ENCODE assay signal across 8 mouse cellular contexts in genomic region chr5:64378591-64379275, GRCm38 (mm10).
DNase-seq lines count a peak whose midpoint lies in the region; ATAC-seq lines count a peak whose summit lies in the region.

No protein-coding gene starts in this region.

- no peaks in the 10 kb centered on the region for H3K27me3 ChIP-seq in heart, embryonic 13.5 days (replicated peaks)
- H3K27me3 ChIP-seq in liver, embryonic 12.5 days (replicated peaks) = 0 out of 2 replicates have a peak, but pooled peaks cover 4% of the 10 kb centered on the region
- no peaks in the 10 kb centered on the region for H3K27me3 ChIP-seq in stomach, embryonic 16.5 days (ENCODE audit: control insufficient read depth, insufficient read depth, low read length)

- WGBS in heart, embryonic 13.5 days = 42% methylated on average over 13 of the region's 13 CpGs
- WGBS in liver, embryonic 12.5 days (ENCODE audit: insufficient replicate concordance) = 29% methylated on average over 13 of the region's 13 CpGs
- 24% methylated on average over 13 of the region's 13 CpGs for WGBS in stomach, embryonic 16.5 days

- H3K4me1 ChIP-seq in heart, embryonic 13.5 days = peaks cover 51% of the 10 kb centered on the region
- H3K4me1 ChIP-seq in liver, embryonic 12.5 days = peaks cover 64% of the 10 kb centered on the region
- H3K4me1 ChIP-seq in stomach, embryonic 16.5 days (ENCODE audit: control insufficient read depth, insufficient read depth, low read length) = peaks cover 32% of the 10 kb centered on the region

- H3K9ac ChIP-seq in heart, embryonic 13.5 days = no peak overlapping the region
- H3K9ac ChIP-seq in liver, embryonic 12.5 days = no peak overlapping the region
- peak overlapping the region; percentile 36; the same call in 1 of the 2 replicates for H3K9ac ChIP-seq in stomach, embryonic 16.5 days (ENCODE audit: low read length)

- no peaks in the 10 kb centered on the region for H3K36me3 ChIP-seq in heart, embryonic 13.5 days
- no peaks in the 10 kb centered on the region for H3K36me3 ChIP-seq in liver, embryonic 12.5 days
- H3K36me3 ChIP-seq in stomach, embryonic 16.5 days (ENCODE audit: control insufficient read depth, insufficient read depth, low read length) = no peaks in the 10 kb centered on the region

- ATAC-seq in heart, embryonic 13.5 days (ENCODE audit: extremely low read depth, insufficient number of reproducible peaks, low FRiP score, low TSS enrichment) = no peak
- ATAC-seq in liver, embryonic 12.5 days = peak; percentile 54; the same call in 1 of the 2 replicates
- peak; percentile 45; the same call in 1 of the 2 replicates for ATAC-seq in stomach, embryonic 16.5 days (ENCODE audit: insufficient read depth, low FRiP score)

- peak overlapping the region; percentile 10; the same call in 1 of the 2 replicates for H3K4me2 ChIP-seq in heart, embryonic 13.5 days
- H3K4me2 ChIP-seq in liver, embryonic 12.5 days = no peak overlapping the region
- H3K4me2 ChIP-seq in stomach, embryonic 16.5 days (ENCODE audit: low read depth, low read length) = peak overlapping the region; percentile 8; the same call in 1 of the 2 replicates

- no peak overlapping the region for H3K4me3 ChIP-seq in heart, embryonic 13.5 days
- no peak overlapping the region for H3K4me3 ChIP-seq in liver, embryonic 12.5 days
- no peak overlapping the region for H3K4me3 ChIP-seq in stomach, embryonic 16.5 days (replicated peaks; ENCODE audit: low read length)

- H3K27ac ChIP-seq in heart, embryonic 13.5 days (replicated peaks) = peak overlapping the region; percentile 77
- peak overlapping the region; percentile 57 for H3K27ac ChIP-seq in liver, embryonic 12.5 days
- peak overlapping the region; percentile 84 for H3K27ac ChIP-seq in stomach, embryonic 16.5 days (ENCODE audit: low read length)

- H3K9me3 ChIP-seq in heart, embryonic 13.5 days = no peaks in the 10 kb centered on the region
- H3K9me3 ChIP-seq in liver, embryonic 12.5 days (replicated peaks) = no peaks in the 10 kb centered on the region
- H3K9me3 ChIP-seq in stomach, embryonic 16.5 days (replicated peaks; ENCODE audit: control insufficient read depth, low read length) = no peaks in the 10 kb centered on the region

- peak; percentile 31 for DNase-seq in gastrocnemius, postnatal 25 days
- no peak for DNase-seq in gastrocnemius, postnatal 10 days
- peak; percentile 56 for DNase-seq in ES-CJ7 (ENCODE audit: low read depth, low spot score)
- DNase-seq in retina, embryonic 14.5 days (ENCODE audit: low spot score) = no peak
- DNase-seq in cerebellum, postnatal 4 days (ENCODE audit: low spot score in 2 of 2) = no peak

Comparison
In these comparisons a context has a peak if more than half of its experiments do, and no peak if none do; other contexts are left out.
1. DNase-seq: peak in gastrocnemius, postnatal 25 days (single experiment) and ES-CJ7 (single experiment); none in gastrocnemius, postnatal 10 days (single experiment), retina, embryonic 14.5 days (single experiment) and cerebellum, postnatal 4 days (0 of 2).
2. Peak in every context shown above with its lines, with median percentiles within 50 percentile points of each other: H3K27ac ChIP-seq.